ENCODE assay signal across 27 mouse cellular contexts in the genomic region with DNA sequence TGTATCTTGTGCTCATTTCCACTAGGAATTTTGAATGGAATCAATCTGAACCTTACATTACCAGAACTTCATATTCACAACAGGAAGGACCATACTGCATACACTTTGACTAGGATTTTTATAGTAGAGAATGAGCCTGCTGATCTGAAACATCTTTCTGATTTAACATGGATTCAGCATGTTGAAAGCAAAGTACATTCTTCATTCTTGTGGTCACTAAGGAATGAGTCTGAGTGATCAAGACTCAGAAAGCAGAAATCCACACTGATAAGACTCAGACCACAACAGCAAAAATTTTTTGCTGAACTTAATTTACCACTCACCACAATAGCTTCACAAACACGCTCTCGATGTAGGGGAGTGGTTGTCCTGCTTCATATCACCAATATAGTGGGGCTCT.
"Had no signal": no experiment of that assay in that cellular context is flagged by ENCODE, and none has a peak within 500 bp of the region (broad histone marks: within the 10 kb centered on the region; RNA-seq: fewer than 3 reads in every experiment).

No protein-coding gene starts in this region.

- H3K4me2 ChIP-seq: embryonic facial prominence, embryonic 12.5 days; embryonic facial prominence, embryonic 13.5 days; embryonic facial prominence, embryonic 15.5 days; forebrain, embryonic 12.5 days; forebrain, embryonic 13.5 days; forebrain, embryonic 15.5 days; heart, embryonic 11.5 days had no signal

- H3K9ac ChIP-seq: embryonic facial prominence, embryonic 12.5 days; embryonic facial prominence, embryonic 13.5 days; embryonic facial prominence, embryonic 15.5 days; forebrain, embryonic 12.5 days; forebrain, embryonic 13.5 days; forebrain, embryonic 15.5 days; forebrain, postnatal 0 days had no signal

- H3K9me3 ChIP-seq: embryonic facial prominence, embryonic 12.5 days; embryonic facial prominence, embryonic 13.5 days; embryonic facial prominence, embryonic 15.5 days; forebrain, embryonic 10.5 days; forebrain, embryonic 12.5 days; forebrain, embryonic 13.5 days; forebrain, embryonic 15.5 days; heart, embryonic 10.5 days had no signal

- H3K27me3 ChIP-seq: embryonic facial prominence, embryonic 12.5 days; embryonic facial prominence, embryonic 13.5 days; embryonic facial prominence, embryonic 15.5 days; forebrain, embryonic 12.5 days; forebrain, embryonic 13.5 days; forebrain, embryonic 15.5 days had no signal

- H3K36me3 ChIP-seq: embryonic facial prominence, embryonic 12.5 days; embryonic facial prominence, embryonic 13.5 days; embryonic facial prominence, embryonic 15.5 days; forebrain, embryonic 10.5 days; forebrain, embryonic 12.5 days; forebrain, embryonic 15.5 days; heart, embryonic 10.5 days had no signal

- H3K4me3 ChIP-seq: embryonic facial prominence, embryonic 12.5 days; embryonic facial prominence, embryonic 13.5 days; embryonic facial prominence, embryonic 15.5 days; erythroblast, embryonic 14.5 days; forebrain, embryonic 10.5 days; forebrain, embryonic 12.5 days; forebrain, embryonic 13.5 days; forebrain, embryonic 15.5 days; gastrocnemius, adult 2 months; heart, adult 2 months; heart, embryonic 10.5 days had no signal

- DNase-seq: cerebellum, adult 9-10 months; cerebellum, adult 9-11 months; cerebellum, postnatal 10 days; cerebellum, postnatal 14 days; cerebellum, postnatal 25 days; cerebellum, postnatal 36 days; embryo, embryonic 11 days; forebrain, postnatal 0 days; gastrocnemius, adult 2 months; gastrocnemius, postnatal 10 days; gastrocnemius, postnatal 14 days; gastrocnemius, postnatal 25 days; gastrocnemius, postnatal 36 days; heart, adult 18-20 months; heart, adult 2 months had no signal

- H3K27ac ChIP-seq: embryonic facial prominence, embryonic 12.5 days; embryonic facial prominence, embryonic 13.5 days; embryonic facial prominence, embryonic 15.5 days; forebrain, embryonic 10.5 days; forebrain, embryonic 12.5 days; forebrain, embryonic 13.5 days; forebrain, embryonic 15.5 days; gastrocnemius, adult 2 months; heart, adult 2 months; heart, embryonic 10.5 days had no signal

- H3K4me1 ChIP-seq: embryonic facial prominence, embryonic 12.5 days; embryonic facial prominence, embryonic 13.5 days; embryonic facial prominence, embryonic 15.5 days; forebrain, embryonic 12.5 days; forebrain, embryonic 13.5 days; forebrain, embryonic 15.5 days; heart, embryonic 10.5 days had no signal

- ATAC-seq: forebrain, embryonic 13.5 days; forebrain, embryonic 14.5 days; forebrain, embryonic 15.5 days; forebrain, embryonic 16.5 days; forebrain, postnatal 0 days had no signal
